Mouse (Mus musculus) adrenal gland, adult (tissue): ENCODE data around the gene Apobec1.
A peak's percentile ranks its signal among the peaks of the same experiment; 100 is the strongest.
"Not testable (repeated sequence)": the region's sequence is repeated elsewhere in the genome, so short reads cannot be mapped to it uniquely, and the experiment has no call there.

Experiments
- DNase-seq, 2 experiments: peaks; one replicate each; pipeline ENCODE4 v3.0.0; 2022 to 2023; ENCODE audit warnings: low spot score in 1 of 2; ENCODE audit not compliant: inconsistent age in 2 of 2

Gene Apobec1

GRCm38 (mm10) chr6:122605483-122605882 is 3.2 kb upstream of the Apobec1 start:
- DNase-seq = no peak

- no peak for DNase-seq
Observed at GRCm38 (mm10) chr6:122604260-122604659, 2.0 kb upstream of the Apobec1 start.

GRCm38 (mm10) chr6:122602992-122603322 is 713 bp upstream of the Apobec1 start:
- DNase-seq = no peak

GRCm38 (mm10) chr6:122601615-122602014 is 629 bp downstream of the Apobec1 start:
- no peak for DNase-seq

- no peak for DNase-seq
Observed at GRCm38 (mm10) chr6:122601031-122601430, 1.2 kb downstream of the Apobec1 start.

DNA sequence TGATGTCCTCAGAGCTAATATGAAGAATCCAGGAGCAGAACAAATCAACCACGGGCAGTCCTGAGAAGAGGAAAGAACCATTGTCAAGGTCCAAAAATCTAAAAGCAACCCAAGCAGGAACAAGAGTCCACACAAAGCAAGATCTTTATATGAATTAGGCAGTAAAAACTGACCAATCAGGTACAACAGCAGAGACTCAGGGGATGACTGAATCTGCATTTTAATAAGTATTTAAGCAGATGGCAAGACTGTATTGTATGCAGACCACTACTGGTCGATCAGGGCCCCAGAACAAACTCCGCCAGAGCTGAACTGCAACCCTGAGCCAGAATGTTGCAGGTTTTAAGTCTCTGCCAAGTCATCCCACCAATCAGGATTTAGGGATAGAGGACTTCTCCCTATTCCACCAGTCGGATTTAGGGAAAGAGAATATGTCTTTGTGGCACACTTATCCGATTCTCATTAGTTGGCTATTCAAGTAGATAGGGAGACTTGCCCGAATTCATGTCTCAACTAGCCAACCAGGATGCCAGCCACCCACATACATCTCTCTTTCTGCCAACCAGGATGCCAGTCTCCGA is 2.1 kb downstream of the Apobec1 start:
- no peak for DNase-seq

- DNase-seq = no peak
Observed at GRCm38 (mm10) chr6:122599054-122599737, 3.0 kb downstream of the Apobec1 start.

DNA sequence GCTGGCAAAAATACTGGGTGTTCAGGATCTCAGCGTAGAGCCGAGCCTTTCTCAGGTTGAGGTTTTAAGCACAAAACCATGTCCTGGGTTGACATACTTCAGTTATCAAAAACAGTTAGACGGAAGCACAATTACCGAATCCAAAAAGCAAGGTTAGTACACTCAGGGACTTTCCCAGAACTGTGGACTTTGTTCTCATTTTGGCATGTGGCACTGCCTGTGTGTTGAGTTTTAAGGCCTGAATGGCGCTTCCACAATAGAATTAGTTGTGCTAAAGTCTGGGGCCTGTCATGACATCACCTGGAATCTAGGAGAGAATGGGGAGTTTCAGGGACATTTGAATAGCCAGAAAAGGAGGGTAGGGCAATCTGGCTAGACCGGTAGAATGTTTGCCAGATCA is 3.8 kb downstream of the Apobec1 start:
- no peak for DNase-seq

DNA sequence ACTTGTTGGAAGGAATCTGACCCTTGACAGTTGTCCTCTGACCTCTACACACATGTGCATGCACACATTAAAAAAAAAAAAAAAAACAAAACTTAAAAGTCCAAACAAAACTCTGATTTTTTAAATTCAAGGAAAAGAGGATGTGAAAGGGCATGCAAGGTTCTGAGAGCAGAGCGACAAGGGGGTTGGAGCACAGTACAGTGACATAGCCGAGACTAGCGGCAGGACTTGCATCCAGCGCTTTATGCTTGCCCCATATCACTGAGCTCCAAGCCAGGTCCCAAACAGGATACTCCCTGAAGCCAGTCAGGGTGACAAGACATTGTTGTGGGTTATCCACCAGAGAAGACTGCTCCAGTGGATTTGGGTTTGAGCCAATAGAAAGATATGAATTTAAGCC is 4.2 kb downstream of the Apobec1 start:
- DNase-seq = no peak

DNA sequence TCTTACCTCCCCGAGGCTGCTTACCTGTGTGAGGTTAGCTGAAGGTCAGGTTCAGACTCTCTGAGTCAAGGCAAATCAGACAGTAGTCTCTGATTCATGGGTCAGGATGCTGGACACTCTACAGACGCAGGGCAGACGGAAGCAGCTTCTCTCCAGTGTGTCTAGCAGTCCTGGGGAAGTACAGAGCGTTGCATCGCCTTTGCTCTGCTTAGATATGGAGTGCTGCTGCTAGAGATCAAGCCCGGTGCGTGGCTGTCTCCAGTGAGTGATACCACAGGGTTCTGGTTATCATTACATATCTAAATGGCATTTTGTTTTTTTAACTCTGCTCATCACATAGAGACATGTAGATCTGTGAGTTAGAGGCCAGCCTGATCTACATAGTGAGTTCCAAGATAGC is 5.6 kb downstream of the Apobec1 start:
- no peak for DNase-seq

DNA sequence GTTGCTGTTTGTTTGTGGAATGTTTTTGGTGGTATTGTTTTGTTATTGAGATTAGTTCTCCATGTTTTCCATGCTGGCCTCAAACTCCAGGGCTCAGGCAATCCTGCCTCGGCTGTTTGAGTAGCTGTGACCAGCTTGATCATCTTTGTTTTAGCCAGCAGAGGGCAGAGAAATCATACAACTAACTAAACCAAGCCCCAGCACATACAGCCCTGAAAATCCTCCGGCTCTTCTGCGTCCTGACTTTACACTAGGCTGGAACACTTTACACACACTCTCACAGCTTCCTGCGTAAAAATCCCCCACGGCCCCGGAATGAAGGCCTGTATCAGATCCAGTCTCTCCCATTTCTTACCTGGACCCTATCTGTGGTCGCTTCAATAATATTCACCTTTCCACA is 6.6 kb downstream of the Apobec1 start:
- DNase-seq = peak; percentile 49 to 78

- DNase-seq = no peak
Observed at GRCm38 (mm10) chr6:122592905-122593304, 9.3 kb downstream of the Apobec1 start.

- DNase-seq = no peak
Observed at GRCm38 (mm10) chr6:122591027-122591758, 11.1 kb downstream of the Apobec1 start.

DNA sequence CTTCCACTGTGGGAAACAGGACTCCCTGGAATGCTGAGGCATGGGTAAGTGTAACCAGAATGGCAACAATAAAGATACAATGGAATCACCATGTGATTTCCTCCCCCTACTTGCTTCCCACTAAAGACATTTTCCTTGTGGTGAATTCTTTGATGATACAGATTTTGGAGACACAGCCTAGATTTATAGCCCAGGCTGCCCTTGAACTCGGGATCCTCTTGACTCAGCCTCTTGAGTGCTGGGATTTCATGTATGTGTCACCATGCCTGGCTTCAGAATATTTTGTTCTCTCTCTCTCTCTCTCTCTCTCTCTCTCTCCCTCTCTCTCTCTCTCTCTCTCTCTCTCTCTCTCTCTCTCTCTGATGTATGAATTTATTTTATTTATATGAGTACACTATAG is 23.2 kb downstream of the Apobec1 start:
- DNase-seq = peak; percentile 27 to 71

- no peak for DNase-seq
Observed at GRCm38 (mm10) chr6:122577030-122577429, 25.2 kb downstream of the Apobec1 start.

GRCm38 (mm10) chr6:122575037-122575436 is 27.2 kb downstream of the Apobec1 start:
- not testable (repeated sequence) for DNase-seq

GRCm38 (mm10) chr6:122571617-122571959 is 30.7 kb downstream of the Apobec1 start:
- DNase-seq = no peak

DNA sequence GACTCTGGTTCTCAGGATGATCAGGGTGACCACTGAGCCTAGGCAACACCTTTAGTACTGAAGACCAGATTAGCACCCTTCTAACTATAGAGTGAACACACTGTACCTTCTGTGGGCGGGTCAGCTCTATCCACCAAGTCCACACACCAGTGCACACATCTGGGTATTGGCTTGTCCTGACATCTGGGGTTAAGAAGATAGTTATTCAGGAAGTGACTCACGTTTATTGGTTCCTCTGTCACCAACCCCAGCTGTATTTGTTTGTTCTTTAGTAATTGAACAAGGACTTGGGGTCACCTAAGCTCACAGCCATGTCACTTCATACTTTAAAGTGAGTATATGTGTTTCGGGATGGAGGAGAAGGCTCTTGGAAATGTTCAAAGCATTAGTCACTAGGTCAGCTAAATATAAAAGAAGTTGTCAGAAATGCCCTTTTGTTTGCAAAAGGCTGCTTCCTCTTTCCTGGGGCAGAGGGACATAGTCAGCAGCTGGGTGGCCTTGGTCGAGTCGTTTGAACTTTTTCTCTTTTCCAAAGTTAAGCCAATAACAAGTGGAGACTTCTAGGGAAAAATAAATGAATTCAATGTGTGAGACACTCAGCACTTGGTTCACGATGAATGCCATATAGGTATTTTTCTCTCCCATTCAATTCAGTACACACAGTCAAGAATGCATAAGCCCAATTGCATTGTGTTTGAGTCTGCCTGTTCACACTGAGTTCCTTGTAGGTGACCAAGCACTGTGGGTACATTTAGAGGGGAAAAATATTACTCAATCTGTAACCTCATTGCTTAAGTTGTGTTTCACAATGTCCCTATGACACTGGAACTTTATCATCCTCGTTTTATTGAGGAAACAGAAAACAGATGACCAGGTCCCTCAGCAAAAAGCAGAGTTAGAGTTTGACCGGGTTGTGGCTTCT is 31.3 kb downstream of the Apobec1 start:
- DNase-seq = peak; percentile 22 to 87

DNA sequence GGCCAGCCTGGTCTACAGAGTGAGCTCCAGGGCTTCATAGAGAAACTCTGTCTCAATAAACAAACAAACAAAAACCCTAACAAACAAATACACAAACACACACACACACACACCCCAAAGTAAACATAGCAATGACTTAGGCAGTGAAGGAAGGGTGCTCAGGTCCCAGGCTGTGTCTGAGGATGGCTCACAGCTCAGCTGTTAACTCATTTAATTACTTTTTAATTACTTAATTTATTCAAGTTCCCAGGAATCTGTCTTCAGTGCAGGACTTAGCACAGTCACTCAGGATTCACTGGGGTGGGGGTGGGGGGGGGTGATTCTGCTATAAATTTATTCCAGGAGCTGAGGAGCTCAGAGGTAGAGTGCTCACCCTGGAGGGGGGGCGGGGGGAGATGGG is 32.5 kb downstream of the Apobec1 start:
- no peak for DNase-seq

GRCm38 (mm10) chr6:122569113-122569512 is 33.1 kb downstream of the Apobec1 start:
- peak in 1 of 2 experiments; percentile 20 for DNase-seq

DNA sequence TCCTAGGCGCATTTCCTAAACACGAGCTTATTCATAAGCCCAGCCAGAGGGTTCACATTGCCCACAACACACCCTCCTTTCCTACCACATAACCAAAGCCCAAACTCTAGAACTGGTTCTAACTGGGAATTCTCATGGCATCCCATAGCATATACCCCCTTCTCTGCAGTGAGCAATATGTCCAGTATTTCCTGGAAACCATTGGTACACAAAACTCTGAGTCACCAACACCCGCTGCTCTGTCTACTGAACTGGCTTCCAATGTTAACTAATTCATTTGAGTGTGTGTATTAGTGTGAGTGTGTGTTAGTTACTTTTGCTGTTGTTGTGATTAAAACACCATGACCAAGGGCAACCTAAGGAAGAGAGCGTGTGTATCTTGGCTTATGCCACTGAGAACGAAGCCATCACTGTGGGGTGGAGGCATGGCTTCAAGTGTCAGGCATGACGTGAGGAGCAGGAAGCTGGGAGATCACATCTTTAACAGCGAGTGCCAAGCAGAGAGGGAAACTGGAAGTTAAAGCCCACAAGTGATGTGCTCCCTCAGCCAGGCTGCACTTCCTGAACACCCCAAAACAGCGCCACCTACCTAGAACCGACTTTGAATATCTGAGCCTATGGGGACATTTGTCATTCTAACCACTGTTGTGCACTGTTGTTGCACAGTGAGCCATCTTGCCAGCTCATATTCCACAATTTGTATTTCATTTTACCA is 37.0 kb downstream of the Apobec1 start:
- no peak for DNase-seq
